Mouse (Mus musculus) adrenal gland, adult 8-10 months (tissue): ENCODE data around the gene Atraid. TPM values are rescaled to one million over a fixed set of nuclear protein-coding genes. Genes with fewer than 3 reads are reported as not detected.

Experiments used
- DNase-seq: peaks from one replicate; pipeline ENCODE4 v3.0.0; 2022
- total RNA-seq, 4 experiments: library from RNA; stranded (reverse); gene quantifications; 2 replicates each; pipeline ENCODE4 v1.2.4; 2022

Gene Atraid
- total RNA-seq, 4 experiments from 2014 or later, result 122 to 138 (median 130) TPM

DNA sequence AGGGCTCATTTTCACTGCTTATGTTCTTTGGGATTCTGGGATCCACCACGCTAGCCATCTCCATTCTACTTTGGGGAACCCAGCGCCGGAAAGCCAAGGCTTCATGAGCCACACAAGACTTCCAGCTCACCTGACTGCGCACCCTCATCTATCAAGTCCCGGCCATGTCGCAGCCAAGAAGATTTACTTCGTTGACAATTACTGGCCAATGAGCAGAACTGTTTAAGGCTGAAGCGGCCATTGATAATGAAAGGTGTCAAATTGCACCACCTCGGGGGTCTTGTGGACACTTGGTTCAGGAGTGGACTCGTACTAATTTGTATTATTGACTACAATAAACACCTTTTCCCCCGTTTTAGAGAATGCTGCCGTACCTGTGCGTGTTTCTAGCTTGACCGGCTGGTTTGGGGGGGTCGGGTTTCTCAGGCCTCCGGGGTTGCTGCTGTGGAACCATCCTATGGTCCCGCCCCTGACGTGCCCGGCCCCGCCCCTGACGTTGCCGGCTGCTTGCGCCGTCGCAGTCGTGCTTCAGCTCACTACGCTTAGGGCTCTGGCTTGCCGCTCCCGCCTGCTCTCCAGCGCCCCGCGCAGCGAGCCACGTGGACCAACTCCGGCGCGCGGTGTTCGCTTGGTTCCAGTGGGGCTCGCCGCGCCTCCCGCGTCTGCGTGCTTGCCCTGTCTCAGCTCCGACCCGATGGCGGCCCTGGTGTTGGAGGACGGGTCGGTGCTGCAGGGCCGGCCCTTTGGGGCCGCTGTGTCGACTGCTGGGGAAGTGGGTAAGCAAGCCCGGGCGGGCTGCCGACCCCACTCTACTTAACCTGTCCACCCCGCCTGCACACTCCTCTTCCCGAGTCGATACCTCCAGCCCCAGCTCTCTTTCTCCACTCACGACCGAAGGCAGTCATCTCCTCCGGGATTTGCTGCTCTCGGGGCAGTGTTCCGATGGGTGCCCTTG is 6.4 kb downstream of the Atraid start, which contains the start of gene Cad:
Gene Cad (plus strand): TSS at position 520 of the 955 bp plus-strand sequence.
- DNase-seq, result peak; percentile 92

DNA sequence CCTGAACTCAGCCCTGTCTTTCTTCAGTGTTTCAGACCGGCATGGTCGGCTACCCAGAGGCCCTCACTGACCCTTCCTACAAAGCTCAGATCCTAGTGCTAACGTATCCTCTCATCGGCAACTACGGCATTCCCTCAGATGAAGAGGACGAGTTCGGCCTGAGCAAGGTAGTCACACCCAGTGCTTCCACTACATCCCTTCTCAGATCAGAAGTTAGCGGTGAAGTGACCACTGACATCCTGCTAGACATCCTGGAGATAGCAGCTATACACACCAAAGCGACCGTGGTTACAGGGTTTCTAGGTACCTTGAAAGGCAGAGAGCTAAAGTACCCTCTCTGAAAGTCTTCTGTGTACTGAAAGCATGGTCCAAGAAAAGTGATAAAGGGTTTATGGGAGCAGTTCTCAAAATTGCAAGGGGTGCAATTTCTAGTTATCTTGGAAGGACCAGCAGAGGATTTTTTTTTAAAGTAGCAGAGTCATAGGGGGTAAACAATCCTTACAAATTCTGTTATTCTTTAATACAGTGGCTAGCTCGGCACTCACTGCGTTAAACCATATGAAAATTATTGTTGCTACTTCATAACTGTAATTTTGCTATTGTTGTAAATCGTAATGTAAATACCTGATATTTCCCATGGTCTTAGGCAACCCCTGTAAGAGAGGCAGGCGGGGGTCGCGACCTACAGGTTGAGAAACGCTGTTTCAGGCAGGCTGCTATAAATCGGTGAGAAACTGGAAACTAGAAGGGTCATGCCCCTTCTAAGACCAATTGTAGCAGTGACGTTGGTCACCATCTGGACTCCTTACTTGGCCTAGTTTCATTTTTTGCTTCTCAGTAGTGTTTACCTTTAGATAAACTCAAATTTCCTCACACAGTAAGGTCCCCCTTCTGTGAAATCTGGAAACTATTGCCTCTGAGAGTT is 7.4 kb downstream of the Atraid start:
- DNase-seq, result no peak

DNA sequence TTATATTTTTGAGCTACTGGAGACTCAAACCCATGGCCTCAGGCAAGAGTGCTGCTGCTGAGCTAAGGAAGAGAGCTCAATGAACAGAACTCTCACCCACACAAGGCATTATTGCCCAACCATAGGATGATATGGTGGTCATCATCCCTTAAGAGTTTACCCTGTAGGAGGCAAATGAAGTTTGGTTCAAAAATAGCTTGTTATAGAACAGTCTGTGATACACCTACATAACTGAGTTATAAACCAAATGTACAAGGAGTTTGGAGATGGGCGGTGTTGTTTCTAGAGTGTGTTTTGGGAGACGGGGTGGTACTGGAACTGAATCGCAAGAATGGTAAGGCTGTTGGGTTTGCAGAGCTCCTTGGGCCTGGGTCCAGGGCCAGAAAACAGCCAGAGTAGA is 21.7 kb downstream of the Atraid start:
- no peak for DNase-seq

DNA sequence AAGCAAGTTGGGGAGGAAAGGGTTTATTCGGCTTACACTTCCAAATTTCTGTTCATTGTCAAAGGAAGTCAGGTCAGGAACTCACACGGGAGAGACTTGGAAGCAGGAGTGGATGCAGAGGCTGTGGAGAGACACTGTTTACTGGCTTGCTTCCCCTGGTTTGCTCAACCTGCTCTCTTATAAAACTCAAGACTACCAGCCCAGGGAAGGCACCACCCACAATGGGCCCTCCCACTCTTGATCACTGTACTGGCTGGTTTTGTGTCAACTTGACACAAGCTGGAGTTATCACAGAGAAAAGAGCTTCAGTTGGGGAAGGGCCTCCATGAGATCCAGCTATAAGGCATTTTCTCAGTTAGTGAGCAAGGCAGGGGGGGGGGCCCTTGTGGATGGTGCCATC is 22.9 kb downstream of the Atraid start:
- DNase-seq, result no peak

DNA sequence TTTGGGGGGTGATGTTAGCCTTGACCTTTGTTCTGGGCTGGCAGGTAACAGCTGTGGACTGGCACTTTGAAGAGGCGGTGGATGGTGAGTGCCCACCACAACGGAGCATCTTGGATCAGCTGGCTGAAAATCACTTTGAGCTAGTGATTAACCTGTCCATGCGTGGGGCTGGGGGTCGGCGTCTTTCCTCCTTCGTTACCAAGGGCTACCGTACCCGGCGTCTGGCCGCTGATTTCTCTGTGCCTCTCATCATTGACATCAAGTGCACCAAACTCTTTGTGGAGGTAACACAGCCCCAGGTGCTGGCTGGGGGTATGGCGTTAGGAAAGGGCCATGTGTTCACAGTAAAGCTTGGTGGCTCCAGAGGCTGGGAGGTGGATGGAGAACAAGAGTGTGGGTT is 23.7 kb downstream of the Atraid start:
- no peak for DNase-seq

DNA sequence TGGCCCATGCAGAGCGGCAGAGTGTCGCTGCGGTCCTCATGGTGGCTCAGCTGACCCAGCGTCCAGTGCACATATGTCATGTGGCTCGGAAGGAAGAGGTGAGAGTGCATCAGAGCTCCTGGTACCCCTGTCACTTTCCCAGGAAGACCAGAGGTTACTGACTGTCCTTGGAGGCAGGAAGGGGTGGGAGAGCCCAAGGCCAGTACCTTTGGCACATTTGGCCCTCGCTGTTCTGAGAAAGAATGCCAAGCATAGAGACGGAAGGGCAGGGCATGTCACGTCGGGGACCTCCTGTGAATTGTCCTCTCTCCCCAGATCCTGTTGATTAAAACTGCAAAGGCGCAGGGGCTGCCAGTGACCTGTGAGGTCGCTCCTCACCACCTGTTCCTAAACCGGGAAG is 25.1 kb downstream of the Atraid start:
- DNase-seq, result no peak

DNA sequence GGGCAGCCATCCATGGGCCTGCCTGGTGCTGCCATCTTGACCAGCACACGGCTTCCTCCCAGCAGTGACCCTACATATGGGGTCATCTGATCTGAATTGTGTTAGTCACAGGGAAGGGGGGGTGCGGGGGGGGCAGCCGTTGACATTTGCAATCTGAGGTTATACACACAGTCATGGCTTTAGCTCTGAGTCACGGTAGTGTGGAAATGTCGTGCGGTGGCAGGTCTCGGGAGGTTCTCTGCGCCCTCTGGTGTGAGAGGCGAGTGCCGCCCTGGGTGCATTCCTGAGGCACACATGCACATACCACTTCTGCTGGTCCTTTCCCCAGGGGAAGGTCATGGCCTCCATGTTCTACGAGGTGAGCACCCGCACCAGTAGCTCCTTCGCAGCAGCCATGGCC is 28.2 kb downstream of the Atraid start:
- DNase-seq, result peak; percentile 50

DNA sequence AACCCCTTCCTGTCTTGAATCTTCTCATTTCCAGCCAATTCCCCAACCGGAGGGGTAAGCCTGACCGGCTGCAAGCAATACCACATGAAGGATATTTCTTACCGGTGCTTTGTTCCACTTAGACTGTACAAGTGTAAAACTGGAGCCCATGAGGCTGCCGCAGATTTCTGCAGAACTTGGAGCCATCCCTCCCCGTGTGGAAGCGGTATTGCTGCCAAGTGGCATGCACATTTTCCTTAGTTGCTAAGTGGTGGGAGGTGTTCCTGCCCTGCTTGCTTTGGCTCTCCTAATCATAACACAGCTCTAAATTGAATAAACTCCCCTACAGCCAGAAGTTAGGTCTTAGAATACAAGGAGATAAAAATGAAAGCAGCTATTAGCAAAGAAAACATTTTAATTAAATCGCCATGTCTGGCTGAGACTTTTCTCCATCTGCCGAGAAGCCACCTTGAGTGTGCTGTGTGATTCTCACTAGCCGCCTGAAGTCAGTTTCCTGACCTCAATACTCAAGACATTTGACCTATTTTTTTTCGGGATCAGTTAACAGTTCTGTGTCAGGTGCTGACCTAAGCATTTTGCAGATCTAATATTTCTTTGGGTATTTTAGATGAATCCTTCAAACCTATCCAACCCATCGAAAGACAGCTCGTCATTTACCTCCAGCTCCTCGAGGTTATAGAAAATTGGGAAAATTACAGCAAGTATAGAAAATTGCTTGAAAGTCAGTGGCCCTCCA is 32.1 kb downstream of the Atraid start:
- no peak for DNase-seq

DNA sequence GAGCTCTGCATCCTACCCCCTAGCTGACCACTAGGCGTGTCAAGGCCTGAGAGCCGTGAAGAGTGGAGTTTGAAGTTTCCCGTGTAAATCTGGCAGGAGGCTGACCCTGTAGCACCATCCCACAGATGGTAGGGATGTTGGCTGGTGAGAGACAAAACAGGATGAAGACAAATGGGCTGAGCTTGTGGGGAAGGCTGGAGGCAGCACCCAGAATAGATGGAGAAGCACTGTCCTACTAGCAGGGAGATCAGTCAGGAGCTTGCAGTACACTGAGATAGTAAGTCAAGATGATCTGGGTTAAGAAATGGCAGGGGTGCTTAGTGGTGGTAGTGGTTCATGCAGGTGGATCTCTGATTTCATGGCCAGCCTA is 32.7 kb downstream of the Atraid start:
- DNase-seq, result no peak

DNA sequence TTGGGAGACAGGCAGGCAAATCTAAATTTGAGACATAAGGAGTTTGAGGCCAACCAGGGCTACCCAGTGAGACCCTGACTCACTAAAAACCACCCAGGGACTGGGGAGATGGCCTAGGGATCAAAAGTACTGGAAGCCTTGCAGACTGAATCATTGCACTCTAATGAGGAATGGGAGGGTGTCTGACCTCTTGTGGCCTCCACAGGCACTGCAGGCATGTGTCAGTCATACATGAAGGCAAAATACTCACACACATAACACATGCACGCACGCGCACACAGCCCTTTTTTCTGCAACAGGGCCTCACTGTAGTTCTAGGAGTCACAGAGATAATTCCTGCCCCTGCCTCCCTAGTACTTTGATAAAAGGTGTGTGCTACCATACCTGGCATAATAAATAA is 33.3 kb downstream of the Atraid start:
- no peak for DNase-seq

DNA sequence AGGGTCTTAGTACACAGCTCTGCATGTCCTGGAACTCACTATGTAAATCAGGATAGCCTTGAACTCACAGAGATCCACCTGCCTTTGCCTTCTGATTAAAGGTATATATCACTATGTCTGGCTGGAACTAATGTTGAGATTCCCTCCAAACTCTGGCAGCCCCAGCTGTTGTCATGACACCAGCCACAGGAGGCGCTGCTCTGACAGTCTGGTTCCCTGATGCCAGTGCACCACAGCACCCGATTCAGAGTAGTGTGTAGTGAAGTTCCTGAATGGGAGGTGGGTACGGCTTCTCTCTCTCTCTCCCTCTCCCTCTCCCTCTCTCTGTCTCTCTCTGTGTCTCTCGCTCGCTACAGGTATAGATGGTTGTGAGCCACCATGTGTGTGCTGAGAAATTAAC is 34.2 kb downstream of the Atraid start:
- no peak for DNase-seq

DNA sequence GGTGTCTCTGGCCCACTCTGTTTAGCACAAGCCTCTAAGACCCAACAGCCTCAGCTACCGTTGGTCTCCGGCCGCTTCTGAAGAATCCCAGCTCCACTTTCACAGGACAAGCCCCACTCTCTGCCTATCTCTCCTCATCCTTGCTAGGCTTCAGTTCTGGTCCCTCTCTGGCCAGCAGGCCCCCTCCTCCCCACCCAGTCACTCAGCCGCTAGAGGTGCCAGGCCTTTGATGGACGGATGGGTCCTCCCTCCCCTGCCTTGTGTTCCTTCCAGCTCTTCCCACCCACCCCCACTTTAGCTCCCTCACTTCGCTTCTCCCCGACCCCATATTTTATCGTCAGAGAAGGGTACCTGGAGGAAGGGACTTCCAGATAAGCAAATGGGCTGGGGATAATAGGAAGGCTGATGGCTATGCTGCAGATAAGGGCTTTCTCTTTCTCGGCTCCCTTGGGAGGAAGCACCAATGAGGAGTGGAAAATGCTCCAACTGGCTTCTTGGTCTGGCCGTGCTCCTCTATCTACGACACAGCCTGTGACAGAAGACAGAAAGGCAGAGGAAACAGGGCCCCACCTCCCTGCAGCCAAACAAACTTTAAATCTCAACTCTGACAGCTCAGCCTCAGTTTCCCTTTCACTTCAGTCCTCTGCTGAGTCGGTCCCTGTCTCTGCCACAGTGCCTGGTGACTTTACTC is 35.0 kb downstream of the Atraid start:
- DNase-seq, result no peak

DNA sequence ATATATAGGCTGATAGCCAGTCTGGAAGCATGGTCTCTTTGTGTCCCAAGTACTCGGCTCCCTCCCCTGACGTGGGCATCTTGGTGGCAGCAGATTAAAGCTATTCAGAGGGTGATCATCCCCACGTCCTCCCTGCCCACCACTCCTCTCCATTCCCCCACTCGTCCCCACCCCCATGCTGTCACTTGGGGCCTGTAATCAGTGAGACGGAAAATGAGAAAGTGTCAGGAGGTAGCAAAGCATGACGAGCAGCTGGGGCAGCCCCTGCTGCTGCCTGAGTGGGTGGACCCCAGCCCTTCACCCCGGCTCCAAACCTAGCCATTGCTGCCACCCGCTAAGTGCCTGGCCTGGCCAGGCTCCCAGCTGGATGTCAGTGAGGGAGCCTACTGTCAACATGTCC is 35.8 kb downstream of the Atraid start:
- no peak for DNase-seq

DNA sequence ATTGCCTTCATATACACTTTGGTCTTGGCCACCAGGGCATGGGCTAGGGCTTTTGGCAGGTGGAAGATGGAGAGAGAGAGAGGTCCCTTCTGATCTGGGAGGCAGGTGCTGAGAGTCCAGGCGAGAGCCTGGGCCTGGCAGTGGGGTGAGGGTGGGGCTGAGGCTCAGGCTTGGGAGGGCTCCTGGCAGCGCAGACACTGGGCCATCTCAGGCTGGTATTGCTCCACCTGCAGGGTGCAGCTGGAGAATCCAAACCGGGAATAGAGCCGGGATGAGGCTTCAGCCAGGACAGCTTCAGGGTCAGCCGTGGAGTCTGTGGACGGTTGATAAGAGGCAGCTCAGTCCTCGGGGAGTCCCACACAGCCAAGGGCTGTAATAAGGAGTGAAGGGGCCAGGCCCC is 38.5 kb downstream of the Atraid start:
- no peak for DNase-seq

DNA sequence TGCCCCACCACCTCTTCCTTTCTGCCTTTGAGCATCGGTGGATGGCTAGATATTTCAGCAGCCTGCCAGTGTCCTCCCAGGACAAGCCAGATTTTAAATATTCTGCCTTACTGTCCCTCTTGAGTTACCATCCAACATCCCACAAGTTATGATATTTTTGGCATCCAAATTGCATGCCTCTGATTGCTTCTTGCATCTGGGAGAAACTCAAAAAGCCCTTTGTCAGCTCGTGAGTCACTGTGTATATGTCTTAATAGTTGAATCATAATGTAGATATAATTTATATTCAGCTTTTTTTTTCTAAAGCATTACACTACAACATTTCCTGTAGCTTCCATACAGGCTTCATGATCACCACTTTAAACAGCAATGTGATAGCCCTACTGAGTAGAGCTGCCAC is 39.0 kb downstream of the Atraid start:
- no peak for DNase-seq

DNA sequence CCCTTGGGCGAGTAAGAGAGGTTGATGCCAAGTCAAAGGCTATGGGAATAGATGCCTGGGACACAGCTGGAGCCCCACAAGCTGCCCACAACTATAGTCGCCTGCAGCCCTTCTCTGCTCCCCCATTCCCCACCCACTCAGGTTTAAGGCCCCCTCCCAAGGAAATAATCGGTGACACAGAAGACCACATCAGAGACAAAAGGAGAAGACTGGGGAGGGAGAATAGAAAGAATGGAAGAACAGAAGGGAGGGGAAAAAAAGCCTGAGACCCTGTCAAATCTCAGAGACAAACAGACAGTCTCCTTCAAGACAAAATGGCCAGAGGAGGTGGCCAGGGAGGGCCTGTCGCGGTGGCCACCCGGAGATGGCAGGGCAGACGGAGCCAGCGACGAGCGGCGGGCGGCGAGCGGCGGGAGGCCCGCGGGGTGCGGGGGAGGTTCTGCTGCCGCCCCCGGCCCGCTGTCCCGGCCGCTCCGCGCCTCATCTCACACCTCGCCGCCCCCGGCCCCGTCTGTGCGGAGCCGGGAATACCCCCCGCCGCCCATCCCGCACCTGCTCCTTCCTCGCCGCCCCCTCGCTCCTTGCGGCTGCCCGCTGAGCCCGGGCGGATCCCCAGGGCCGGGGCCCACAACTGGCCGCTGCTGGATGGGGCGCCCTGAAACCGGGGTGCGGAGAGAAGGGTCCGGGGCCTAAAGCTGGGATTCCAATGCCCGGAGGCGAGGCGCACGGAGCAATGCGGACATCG is 44.3 kb downstream of the Atraid start:
- DNase-seq, result no peak

DNA sequence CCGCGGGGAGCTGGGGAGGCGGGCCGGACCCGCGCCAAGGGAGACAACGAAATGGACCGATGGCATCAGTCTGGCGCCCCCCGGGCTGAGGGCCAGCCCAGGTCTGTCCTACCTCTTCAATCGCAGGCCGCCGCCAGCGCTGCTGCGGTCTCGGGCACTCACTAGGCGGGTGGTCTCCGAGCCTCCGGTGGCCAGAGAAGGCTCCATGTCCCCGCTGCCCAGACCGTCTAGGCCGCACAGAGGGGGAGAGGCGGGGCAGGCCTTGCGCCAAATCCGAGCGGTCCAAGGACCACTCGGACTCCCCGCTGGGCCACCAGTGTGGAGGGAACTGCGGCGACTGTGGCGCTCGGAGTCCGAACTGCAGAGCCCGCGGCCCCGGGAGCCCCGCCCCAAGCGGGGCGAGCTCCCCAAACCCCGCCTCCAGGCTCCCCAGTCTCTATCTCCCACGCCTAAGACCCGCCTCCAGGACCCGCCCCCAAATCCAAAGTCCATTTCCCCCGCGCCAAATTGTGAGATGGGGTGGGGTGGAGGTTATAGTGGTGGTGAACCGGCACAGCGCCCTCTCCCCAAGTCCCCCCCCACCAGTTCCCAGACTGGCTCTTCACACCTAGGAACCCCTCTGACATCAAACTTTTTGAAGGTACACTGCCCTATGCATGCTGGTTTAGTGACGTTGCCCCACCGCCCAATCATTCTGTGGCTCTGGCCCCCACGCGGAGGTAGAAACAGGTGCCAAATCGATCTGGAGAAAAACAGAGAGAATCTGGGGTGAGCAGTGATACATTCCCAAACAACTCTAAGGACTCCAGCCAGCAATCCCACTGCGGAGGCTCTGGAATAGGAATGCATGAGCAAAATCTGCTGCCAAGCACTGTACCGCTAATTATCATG is 45.3 kb downstream of the Atraid start:
- DNase-seq, result no peak

DNA sequence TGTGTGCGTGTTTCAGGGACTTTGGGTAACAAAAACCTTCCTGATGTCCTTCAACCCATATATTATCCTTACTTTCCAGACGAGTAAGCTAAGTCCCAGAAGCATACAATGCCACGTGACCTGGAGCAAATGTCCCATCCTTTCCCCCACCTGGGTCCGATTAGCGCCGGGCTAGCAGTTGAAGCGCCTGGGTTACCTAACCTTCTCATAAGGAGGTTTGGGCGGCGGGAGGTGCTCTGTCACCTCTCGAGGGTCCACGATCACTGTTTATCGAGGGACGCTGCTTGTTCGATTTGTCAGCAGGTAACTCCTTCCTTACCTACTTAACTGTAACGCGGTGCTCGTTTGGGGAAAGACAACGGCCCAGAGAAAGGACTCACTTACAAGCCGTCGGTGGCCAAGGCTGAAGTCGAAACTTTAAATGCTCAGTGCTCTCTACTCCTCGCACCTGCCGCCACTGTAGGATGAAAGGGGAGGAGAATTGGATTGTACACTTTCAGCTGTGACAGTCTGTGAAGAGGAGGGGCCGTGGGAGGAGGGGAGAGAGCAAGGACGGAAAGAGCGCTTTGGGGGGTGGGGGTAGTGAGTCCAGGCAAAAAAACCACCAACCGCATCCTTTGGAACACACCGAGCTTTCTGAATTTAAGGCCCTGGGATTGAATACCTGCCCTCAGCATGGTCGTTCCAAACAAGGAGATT is 46.1 kb downstream of the Atraid start:
- no peak for DNase-seq
